Mouse (Mus musculus) spleen, postnatal 0 days (tissue): Measurements from ENCODE around the gene Pou6f2. TPM values are rescaled to one million over a fixed set of nuclear protein-coding genes. Genes with fewer than 3 reads are reported as not detected.

ENCODE experiments used
- polyA plus RNA-seq: library from polyadenylated mRNA; unstranded; fragments of >200 nt; fragmentation: Nextera tagmentation; extraction: Ambion mirVana; gene quantifications from 2 replicates; pipeline ENCODE4 v1.2.1, GENCODE M21; 2015

Gene Pou6f2
- polyA plus RNA-seq = not detected in 2 replicates

GRCm38 (mm10) chr13:18397586-18397985, at the start of gene Pou6f2:
TSS of gene Pou6f2 (minus strand) at chr13:18397686.

